Mouse (Mus musculus) liver, embryonic 14.5 days (tissue): ENCODE measurements at regions not wholly inside any gene's neighbourhood (a gene's known extent, or its start where the extent isn't known, plus 50 kb on each side); places are given as distances from the start of the nearest gene placed in this dataset.

ENCODE experiments used
- ATAC-seq: fragments of 200-750 bp; cut with Nextera tagmentation; 2 replicates; pipeline ENCODE4 v1.8.0; 2017; ENCODE audit warnings: moderate number of reproducible peaks, mild to moderate bottlenecking, moderate library complexity; ENCODE audit not compliant: insufficient read depth
- DNase-seq, 3 experiments: peaks; one replicate each; pipeline ENCODE4 v3.0.0-alpha.2; 2012 to 2013; ENCODE audit warnings: low read depth in 3 of 3, low spot score in 3 of 3
- H3K27ac ChIP-seq: fragments of 300-500 bp; sonication (generic); 2 replicates; pipeline ENCODE4 v1.5.1; 2014; ENCODE audit warnings: moderate library complexity, mild to moderate bottlenecking, control low read depth, inconsistent platforms
- H3K27me3 ChIP-seq: fragments of 300-500 bp; sonication (generic); 2 replicates; pipeline ENCODE4 v1.6.1; 2014; ENCODE audit warnings: mild to moderate bottlenecking, low read length, moderate library complexity; ENCODE audit not compliant: control insufficient read depth, insufficient read depth
- H3K36me3 ChIP-seq: fragments of 300-500 bp; sonication (generic); replicated peaks from 2 replicates; pipeline ENCODE4 v1.6.1; 2014; ENCODE audit warnings: low read depth; ENCODE audit not compliant: control insufficient read depth, insufficient read depth
- H3K4me1 ChIP-seq, 2 experiments: fragments of 200-500 bp in 1 of 2; fragments of 300-500 bp in 1 of 2; sonication (generic) in 1 of 2; replicated peaks; 2 replicates each; pipeline ENCODE4 v1.6.1; 2012 to 2014; ENCODE audit warnings: antibody characterized with exemption in 1 of 2, inconsistent platforms in 1 of 2, low read length in 1 of 2; ENCODE audit not compliant: control insufficient read depth in 2 of 2, insufficient read depth in 2 of 2
- H3K4me2 ChIP-seq: fragments of 300-500 bp; sonication (generic); 2 replicates; pipeline ENCODE4 v1.6.1; 2014; ENCODE audit warnings: low read depth, mild to moderate bottlenecking, control low read depth, moderate library complexity
- H3K4me3 ChIP-seq, 2 experiments: fragments of 200-500 bp in 1 of 2; fragments of 300-500 bp in 1 of 2; sonication (generic) in 1 of 2; 2 replicates each; pipeline ENCODE4 v1.5.1; 2012 to 2014; ENCODE audit warnings: low read depth in 2 of 2, low read length in 2 of 2, mild to moderate bottlenecking in 2 of 2, control low read depth in 1 of 2, inconsistent platforms in 1 of 2, moderate library complexity in 1 of 2; ENCODE audit not compliant: insufficient read depth in 1 of 2
- H3K9ac ChIP-seq: fragments of 300-500 bp; sonication (generic); replicated peaks from 2 replicates; pipeline ENCODE4 v1.6.1; 2014; ENCODE audit warnings: mild to moderate bottlenecking, control low read depth, moderate library complexity
- H3K9me3 ChIP-seq: fragments of 300-500 bp; sonication (generic); 2 replicates; pipeline ENCODE4 v1.6.1; 2016; ENCODE audit warnings: low read length, mixed read lengths; ENCODE audit not compliant: control insufficient read depth
- CTCF ChIP-seq: IDR thresholded peaks from 2 replicates; pipeline ENCODE4 v1.5.1; 2016; ENCODE audit warnings: antibody characterized with exemption, low read depth, control low read depth
- EP300 ChIP-seq: IDR thresholded peaks from 2 replicates; pipeline ENCODE4 v1.6.1; 2016; ENCODE audit warnings: antibody characterized with exemption, low read depth
- WGBS: fragments of 180-500 bp; shearing (Covaris S2); extraction: QIAGEN DNeasy Blood & Tissue Kit; methylation state at CpG from one replicate; pipeline ENCODE4 v1.1.7; 2014; ENCODE audit not compliant: insufficient replicate concordance; 5-methylcytosine and 5-hydroxymethylcytosine counted together

DNA sequence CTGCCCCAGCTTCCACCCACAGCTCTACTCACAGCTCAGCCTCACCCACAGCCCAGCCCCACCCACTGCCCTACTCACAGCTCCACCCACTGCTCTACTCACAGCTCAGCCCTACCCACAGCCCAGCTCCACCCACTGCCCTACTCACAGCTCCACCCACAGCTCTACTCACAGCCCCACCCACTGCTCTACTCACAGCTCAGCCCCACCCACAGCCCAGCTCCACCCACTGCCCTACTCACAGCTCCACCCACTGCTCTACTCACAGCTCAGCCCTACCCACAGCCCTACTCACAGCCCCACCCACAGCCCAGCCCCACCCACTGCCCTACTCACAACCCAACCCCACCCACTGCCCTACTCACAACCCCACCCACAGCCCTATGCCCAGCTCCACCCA lies 56.5 kb upstream of the Phox2b start:
- H3K36me3 ChIP-seq, result no peaks in the 10 kb centered on the region
- H3K27ac ChIP-seq, result no peak overlapping the region
- peak; percentile 64 for ATAC-seq
- no peak overlapping the region for H3K4me3 ChIP-seq
- no peaks in the 10 kb centered on the region for H3K4me1 ChIP-seq
- no peaks in the 10 kb centered on the region for H3K27me3 ChIP-seq
- peak in 2 of 3 experiments; percentile 7 to 14 for DNase-seq
- H3K4me2 ChIP-seq, result no peak overlapping the region
- H3K9me3 ChIP-seq, result no peaks in the 10 kb centered on the region
- TF ChIP-seq CTCF, result no peak
- no peak for TF ChIP-seq EP300
- no peak overlapping the region for H3K9ac ChIP-seq

DNA sequence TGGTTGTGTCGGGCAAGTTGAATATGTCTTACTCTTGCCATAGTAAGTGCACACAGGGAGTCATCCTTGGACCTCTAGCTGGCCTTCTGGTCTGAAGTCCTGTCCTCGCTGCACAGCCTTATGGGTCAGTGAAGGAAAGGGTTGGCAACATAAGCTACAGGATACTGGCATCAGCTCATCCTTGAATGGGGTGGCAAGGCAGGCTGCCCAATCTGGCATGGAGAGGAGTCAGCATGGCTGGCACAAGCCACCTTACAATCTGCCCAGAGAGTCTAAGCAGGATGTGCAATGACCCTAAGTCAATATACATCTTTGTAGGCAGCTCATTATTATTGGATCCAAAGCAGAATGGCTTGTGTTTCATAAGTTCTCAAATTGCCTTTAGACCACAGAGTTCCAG lies 57.8 kb upstream of the Phox2b start:
- Histone ChIP-seq H3K9ac (no peak overlapping the region), H3K36me3 (no peaks in the 10 kb centered on the region), H3K27me3 (no peaks in the 10 kb centered on the region), H3K4me3 (no peak overlapping the region), H3K9me3 (no peaks in the 10 kb centered on the region), H3K27ac (no peak overlapping the region), H3K4me1 (no peaks in the 10 kb centered on the region), H3K4me2 (no peak overlapping the region)
- TF ChIP-seq CTCF, result no peak
- TF ChIP-seq EP300, result no peak
- no peak for ATAC-seq
- 42% methylated on average over 2 of the region's 2 CpGs for WGBS
- DNase-seq, result no peak

DNA sequence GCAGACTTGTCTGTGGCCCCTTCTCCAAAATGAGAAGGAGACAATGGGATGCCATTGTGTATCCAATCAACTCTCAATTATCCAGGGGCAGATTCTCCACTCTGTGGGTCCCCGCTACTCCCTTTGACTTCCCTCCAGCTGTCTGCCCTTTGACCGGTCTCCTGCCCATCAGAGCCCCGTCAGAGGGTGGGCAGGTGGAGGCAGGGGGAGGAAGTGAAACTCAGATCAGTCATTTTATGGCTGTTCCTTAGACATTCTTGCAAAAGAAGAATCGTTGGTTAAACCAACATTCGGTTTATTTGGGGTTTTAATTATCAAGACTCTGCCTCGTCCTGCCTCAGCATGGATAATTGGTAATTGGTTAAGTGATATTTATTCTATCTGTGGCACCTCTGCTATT lies 77.7 kb upstream of the Phox2b start:
- Histone ChIP-seq H3K9me3 (no peaks in the 10 kb centered on the region), H3K27me3 (no peaks in the 10 kb centered on the region), H3K9ac (no peak overlapping the region), H3K36me3 (no peaks in the 10 kb centered on the region), H3K27ac (no peak overlapping the region), H3K4me1 (no peaks in the 10 kb centered on the region), H3K4me3 (no peak overlapping the region), H3K4me2 (no peak overlapping the region)
- ATAC-seq, result no peak
- WGBS, result 41% methylated on average over 6 of the region's 6 CpGs
- DNase-seq, result no peak
- TF ChIP-seq EP300 (no peak), CTCF (no peak)

DNA sequence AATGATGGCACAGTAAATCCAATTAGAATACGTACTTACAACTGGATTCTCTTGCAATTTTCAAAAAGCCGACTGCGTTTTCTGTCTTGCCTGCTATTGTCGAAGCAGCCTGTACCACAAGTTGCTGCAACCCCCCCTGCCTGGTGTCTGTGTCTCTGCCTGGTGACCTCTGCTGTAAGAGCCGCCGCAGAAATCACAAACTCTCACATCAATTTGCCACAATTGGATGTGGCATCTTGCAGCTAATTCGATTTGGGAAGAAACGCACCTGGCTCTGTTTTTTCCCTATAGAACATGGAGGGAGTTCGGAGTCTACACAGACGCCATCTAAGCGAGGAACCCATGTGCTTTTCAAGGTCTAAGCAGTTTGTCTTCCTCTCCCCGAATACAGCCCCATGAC lies 80.1 kb upstream of the Phox2b start:
- no peaks in the 10 kb centered on the region for H3K9me3 ChIP-seq
- ATAC-seq, result no peak
- H3K9ac ChIP-seq, result no peak overlapping the region
- no peaks in the 10 kb centered on the region for H3K27me3 ChIP-seq
- 64% methylated on average over 12 of the region's 12 CpGs for WGBS
- H3K4me2 ChIP-seq, result no peak overlapping the region
- TF ChIP-seq EP300 (no peak), CTCF (no peak)
- H3K36me3 ChIP-seq, result no peaks in the 10 kb centered on the region
- no peak overlapping the region for H3K4me3 ChIP-seq
- H3K4me1 ChIP-seq, result no peaks in the 10 kb centered on the region
- no peak for DNase-seq
- no peak overlapping the region for H3K27ac ChIP-seq

DNA sequence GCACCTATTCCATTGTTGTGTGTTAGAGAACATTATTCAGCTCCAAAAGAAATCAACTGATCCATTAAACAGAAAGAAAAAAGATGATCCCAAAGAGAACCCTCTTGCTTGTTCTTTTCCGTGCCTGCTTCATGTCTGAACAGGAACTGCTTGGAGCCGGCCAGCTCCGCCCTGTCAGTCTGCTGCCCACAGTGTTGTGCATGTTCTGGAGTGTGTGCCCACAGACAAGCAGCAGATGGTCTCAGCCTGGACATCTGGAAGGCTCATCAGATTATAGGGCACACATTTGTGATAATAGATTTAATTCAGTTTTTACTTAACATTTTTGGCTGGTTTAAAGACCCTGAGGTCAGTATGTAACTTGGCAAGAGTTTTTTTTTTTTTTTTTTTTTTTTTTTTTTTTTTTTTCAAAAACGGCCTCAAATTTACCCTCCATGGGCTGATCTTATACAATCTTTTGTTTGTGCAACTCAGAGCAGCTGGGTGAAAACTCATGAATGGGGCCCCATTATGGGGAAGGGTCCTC lies 70.9 kb upstream of the Tmem33 start:
- ATAC-seq, result no peak
- no peak overlapping the region for H3K4me2 ChIP-seq
- no peaks in the 10 kb centered on the region for H3K4me1 ChIP-seq
- no peak for DNase-seq
- no peaks in the 10 kb centered on the region for H3K9me3 ChIP-seq
- no peak overlapping the region for H3K9ac ChIP-seq
- 57% methylated on average over 4 of the region's 4 CpGs for WGBS
- H3K27ac ChIP-seq, result no peak overlapping the region
- TF ChIP-seq EP300 (no peak), CTCF (no peak)
- no peaks in the 10 kb centered on the region for H3K27me3 ChIP-seq
- no peaks in the 10 kb centered on the region for H3K36me3 ChIP-seq
- H3K4me3 ChIP-seq, result no peak overlapping the region

DNA sequence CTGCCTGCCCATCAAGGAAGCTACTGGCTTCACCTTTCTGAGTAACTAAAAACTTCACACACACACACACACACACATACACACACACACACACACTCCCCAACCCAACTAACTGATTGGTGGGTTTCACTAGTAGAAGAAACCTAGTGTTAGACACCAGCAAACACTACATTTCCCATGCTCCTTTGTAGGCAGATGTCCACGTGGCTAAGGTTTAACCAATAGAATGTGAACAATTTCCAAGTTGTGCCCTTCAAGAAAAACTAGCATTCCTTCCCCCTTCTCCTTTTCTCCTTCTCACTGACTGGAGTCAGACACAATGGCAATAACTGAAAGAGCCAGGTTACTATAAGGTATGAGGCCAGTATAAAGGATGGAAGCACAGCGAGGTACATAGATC lies 66.3 kb upstream of the Tmem33 start:
- Histone ChIP-seq H3K4me3 (no peak overlapping the region), H3K4me1 (no peaks in the 10 kb centered on the region), H3K4me2 (no peak overlapping the region), H3K27me3 (no peaks in the 10 kb centered on the region), H3K27ac (no peak overlapping the region), H3K36me3 (no peaks in the 10 kb centered on the region), H3K9ac (no peak overlapping the region), H3K9me3 (no peaks in the 10 kb centered on the region)
- no peak for ATAC-seq
- 57% methylated on average over 2 of the region's 2 CpGs for WGBS
- DNase-seq, result no peak
- TF ChIP-seq CTCF, result no peak
- TF ChIP-seq EP300, result no peak
